Mouse (Mus musculus) heart, adult 8-10 months (tissue): ENCODE measurements around the gene Gm14085. TPM values are rescaled to one million over a fixed set of nuclear protein-coding genes. Genes with fewer than 3 reads are reported as not detected.
"Not testable (repeated sequence)": the region's sequence is repeated elsewhere in the genome, so short reads cannot be mapped to it uniquely, and the experiment has no call there.

Source experiments
- DNase-seq: peaks from one replicate; pipeline ENCODE4 v3.0.0; 2022; ENCODE audit warnings: low spot score
- total RNA-seq, 4 experiments: library from RNA; stranded (reverse); gene quantifications; 2 replicates each; pipeline ENCODE4 v1.2.4; 2022

The Gm14085 gene
- under 1 TPM; 0.34 to 0.72 (median 0.61) TPM for total RNA-seq

DNA sequence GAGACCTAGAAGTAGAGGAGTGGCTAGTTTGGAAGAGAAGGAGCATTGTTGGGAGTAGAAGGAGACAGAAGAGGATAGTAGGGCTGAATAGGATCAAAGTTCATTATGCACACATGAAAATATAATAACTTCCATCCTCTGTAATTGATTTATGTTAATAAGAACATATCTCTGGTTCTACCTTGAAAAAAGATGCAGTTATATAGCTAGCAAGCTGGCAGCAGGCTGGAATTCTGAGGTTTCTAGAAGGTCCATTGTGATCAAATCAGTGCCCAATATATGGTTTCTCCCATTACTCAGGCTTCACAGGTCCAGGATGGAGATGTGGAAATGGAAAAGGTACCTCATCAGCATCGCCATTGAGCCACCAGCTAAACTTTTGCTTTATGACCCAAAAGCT, at the start of gene Gm14085:
Gm14085 (plus strand) TSS at position 301 of the 400 bp plus-strand sequence.
- no peak for DNase-seq

DNA sequence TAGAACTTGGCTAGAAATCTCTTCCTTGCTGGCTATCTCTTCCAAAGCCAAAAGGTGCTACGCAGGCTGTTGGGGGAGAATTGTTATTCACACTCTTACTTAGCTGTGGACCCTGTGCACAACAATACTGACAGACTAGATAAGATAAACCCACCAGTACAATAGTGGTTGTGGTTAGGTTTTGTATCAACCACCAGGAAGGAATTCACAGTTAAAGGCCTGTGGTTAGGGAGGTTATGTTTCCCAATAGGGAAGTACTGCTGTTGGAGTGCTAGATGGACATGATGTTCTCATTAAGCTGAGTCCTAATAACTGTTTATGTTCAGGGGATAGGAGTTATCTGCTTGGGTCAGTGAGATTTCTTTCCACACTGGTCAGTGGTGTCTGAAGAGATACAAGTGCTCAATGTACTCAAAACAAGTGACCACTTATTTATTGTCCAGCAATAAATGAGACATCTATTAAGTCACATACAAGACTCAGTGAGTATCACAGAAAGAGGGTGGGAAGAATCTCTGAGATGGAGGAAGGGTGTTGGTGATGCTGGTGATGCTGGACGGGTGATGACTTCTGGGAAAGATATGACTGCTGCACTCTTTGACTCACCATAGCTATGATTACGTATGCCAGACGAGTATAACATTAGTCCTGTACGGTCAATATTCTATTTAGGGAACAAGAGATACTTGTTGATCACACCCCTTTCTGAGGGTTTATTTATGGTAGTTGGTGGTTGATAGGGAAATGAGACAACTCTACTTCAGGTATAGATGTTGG, 45.8 kb upstream of the Gm14085 start:
- not testable (repeated sequence) for DNase-seq

DNA sequence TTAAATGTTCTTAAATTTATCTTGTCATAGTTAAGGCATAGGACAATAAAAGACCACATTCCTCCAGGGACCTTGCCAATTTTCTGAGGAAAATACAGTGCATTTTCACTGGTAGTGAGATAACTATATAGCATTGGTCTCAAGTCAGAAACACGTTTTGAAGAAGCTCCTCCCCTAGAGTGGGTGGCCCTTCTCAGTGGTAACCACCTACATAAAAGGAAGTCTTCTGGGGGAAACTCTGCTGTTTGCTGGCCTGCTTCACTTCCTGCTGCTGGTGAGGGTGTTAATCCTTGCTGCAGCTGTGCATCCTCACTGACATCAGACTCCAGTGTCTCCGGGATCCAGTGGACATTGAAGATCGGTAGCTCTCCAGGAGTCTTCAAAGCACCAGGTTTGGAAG, 44.2 kb upstream of the Gm14085 start:
- peak; percentile 45 for DNase-seq

DNA sequence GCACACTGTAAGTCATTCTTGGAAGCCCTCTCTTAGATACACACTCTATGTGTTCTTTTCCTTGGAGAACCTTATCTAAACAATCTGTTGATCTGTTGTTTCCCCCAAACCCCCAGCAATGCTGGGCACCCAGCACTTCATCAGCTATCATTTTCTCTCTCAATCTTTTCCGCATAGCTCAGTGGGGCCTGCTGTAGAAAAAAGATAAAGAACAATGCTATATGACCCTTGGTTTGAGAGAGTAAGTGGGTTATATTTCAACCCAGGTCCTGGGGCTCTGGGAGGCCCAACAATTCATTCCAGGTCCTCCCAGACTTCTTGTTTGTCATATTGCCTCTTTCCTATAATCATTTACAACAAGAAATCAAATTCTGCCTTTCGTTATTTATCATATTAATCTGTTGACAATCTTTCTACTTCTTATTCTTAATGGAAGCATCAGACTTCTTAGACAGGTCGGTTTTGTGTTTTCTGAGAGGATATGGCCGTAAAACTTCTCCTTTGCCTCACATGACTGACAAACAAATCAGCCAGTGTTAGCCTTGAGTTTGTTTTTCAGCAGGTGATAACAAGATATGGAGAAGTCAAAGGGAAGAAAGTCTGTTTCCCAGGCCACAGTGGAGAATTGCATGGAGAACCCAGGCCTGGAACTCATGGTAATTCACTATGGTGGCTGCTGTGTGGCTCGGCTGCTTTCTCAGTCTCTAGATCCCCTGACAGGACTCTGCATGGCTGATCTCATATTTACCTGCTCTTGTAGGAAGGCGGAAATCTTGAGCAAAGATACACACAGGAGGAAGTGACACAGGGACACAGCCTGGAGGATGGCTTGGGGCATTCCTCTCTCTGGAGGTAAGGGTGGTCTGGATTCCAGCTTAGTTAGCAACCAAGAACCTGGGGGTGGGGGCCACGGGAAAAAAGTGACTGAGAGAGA, 43.5 kb upstream of the Gm14085 start:
- no peak for DNase-seq

DNA sequence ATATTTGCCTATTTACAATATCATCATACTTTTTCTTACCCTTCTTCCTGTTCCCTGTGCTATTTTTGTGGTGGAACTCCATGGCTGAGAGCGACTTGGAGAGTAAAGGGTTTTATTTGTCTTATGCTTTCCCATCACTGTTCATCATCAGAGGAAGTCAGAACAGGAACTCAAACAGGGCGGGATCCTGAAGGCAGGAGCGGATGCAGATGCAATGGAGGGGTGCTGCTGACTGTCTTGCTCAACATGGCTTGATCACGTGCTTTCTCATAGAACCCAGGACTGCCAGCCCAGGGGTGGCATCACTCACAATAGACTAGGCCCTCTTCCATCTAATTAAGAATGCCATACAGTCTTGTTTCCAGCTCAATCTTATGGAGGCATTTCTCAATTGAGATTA, 34.4 kb upstream of the Gm14085 start:
- no peak for DNase-seq

DNA sequence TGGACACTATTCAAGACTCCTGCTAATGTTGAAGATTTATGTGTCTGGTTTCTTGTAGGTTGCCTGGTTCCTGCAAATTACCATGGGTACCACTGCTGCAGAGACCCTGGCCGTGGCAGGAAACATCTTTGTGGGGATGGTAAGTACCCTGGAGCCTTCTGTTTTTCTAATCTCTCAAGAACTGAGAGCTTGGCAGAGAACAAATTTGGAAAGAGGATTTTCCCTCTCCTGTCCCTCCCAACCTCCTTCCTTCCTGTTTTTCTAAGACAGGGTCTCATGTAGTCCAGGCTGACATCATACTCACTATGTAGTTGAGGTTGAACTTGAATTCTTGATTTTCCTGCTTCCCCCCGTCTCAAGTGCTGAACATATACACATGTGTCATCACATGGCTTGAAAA, 32.3 kb upstream of the Gm14085 start:
- peak; percentile 49 for DNase-seq

DNA sequence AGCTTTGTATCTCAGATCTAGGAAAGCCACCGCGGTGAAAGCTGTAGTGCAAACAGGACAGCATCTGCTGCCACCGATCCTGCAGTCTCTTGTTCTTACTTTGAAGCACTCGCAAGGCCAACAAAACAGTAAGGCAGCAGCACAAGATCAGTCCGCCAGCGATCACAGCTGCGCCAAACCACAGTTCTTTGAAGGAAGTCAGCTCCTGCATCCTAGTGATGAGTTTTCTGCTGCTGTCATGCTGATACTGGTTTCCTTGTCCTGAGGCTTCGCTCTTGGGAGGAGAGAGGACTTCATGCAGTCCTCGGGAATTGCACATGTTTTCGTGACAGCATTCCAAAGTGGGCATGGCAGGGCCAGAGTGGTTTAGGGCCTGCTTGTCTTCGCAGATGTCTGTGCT, 17.8 kb upstream of the Gm14085 start:
- DNase-seq: no peak

DNA sequence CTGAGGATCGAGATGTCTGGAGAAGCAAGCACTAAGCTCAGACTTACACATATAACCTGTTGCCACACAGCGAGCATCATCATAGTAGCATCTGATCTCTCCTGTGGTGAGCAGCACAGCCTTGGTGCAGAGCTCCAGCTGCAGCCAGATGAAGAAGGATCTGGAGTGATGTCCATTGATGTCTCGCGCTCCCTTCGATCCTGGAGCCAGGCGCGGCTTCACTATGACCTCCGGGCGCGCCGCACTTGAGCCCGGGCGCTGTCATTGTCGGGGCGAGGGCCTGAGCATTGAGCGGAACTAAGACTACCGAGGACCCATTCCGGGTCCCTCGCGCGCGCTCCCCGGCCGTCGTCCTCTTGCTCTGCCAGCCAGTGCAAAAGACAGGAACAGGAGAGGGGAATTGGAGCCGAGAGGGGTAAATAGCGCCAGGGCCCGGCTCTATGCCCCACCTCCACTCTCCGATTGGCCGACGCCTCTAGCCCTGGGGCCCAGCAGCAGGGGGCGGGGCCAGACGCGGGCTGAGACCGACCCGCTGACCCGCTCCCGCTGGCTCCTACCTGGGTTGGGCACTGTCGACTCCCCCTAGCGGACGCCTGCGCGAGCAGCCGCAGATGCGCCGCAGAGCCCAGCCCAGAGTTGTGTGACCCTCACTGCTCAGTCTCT, 17.3 kb upstream of the Gm14085 start:
- peak; percentile 91 for DNase-seq

DNA sequence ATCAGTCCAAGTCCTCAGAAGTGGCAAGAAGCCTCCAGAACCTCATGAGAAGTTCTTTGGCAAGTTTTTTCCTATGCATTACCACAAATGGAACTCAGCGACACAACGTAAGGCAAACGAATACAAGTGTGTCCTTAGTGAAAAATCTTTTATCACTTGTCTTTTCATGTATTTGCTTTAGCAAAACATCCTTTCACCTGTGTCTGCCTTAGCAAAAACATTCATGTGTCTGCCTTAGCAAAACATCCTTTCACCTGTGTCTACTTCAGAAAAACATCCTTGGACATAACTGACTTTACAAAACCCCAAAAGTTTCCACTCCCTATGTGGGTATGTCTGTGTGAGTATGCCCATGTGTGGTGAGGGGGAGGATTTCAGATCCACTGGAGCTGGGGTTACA, 15.5 kb upstream of the Gm14085 start:
- no peak for DNase-seq

DNA sequence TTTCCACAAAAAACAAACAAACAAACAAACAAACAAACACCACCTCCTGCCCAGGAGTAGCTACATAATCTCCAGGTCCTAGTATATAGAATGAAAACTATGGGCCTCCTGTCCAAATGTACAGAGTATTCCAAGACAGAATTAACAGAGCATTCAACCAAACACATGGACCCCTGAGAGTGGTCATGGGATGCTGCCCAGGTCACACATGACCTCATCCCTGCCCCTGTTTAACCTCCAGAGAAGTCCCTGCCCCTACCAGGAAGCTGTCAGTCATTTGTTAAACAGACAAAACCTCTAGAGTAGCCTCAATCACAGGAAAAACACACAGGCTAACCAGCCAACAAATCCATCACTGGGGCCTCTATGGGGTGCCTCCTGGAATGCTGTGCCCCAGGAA, 8.2 kb upstream of the Gm14085 start:
- DNase-seq: no peak

DNA sequence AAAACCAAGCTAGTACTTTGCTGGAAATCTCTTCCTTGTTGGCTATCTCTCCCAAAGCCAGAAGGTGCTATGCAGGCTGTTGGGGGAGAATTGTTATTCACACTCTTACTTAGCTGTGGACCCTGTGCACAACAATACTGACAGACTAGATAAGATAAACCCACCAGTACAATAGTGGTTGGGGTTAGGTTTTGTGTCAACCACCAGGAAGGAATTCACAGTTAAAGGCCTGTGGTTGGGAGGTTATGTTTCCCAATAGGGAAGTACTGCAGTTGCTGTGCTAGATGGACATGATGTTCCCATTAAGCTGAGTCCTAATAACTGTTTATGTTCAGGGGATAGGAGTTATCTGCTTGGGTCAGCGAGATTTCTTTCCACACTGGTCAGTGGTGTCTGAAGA, 954 bp upstream of the Gm14085 start:
- DNase-seq: not testable (repeated sequence)

DNA sequence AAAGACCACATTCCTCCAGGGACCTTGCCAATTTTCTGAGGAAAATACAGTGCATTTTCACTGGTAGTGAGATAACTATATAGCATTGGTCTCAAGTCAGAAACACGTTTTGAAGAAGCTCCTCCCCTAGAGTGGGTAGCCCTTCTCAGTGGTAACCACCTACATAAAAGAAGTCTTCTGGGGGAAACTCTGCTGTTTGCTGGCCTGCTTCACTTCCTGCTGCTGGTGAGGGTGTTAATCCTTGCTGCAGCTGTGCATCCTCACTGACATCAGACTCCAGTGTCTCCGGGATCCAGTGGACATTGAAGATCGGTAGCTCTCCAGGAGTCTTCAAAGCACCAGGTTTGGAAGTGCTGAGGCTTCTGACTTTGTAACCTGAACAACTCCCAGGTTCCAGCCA, 913 bp downstream of the Gm14085 start:
- DNase-seq: not testable (repeated sequence)

DNA sequence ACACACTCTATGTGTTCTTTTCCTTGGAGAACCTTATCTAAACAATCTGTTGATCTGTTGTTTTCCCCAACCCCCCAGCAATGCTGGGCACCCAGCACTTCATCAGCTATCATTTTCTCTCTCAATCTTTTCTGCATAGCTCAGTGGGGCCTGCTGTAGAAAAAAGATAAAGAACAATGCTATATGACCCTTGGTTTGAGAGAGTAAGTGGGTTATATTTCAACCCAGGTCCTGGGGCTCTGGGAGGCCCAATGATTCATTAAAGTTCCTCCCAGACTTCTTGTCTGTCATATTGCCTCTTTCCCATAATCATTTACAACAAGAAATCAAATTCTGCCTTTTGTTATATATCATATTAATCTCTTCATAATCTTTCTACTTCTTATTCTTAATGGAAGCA, 1.4 kb downstream of the Gm14085 start:
- not testable (repeated sequence) for DNase-seq

DNA sequence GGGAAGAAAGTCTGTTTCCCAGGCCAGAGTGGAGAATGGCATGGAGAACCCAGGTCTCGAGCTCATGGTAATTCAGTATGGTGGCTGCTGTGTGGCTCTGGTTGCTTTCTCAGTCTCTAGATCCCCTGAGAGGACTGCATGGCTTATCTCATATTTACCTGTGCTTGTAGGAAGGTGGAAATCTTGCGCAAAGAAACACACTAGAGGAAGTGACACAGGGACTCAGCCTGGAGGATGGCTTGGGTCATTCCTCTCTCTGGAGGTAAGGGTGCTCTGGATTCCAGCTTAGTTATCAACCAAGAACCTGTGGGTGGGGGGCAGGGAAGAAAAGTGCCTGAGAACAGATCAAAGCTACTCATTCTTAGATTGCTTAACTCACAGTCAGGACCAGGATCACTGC, 1.9 kb downstream of the Gm14085 start:
- DNase-seq: no peak

DNA sequence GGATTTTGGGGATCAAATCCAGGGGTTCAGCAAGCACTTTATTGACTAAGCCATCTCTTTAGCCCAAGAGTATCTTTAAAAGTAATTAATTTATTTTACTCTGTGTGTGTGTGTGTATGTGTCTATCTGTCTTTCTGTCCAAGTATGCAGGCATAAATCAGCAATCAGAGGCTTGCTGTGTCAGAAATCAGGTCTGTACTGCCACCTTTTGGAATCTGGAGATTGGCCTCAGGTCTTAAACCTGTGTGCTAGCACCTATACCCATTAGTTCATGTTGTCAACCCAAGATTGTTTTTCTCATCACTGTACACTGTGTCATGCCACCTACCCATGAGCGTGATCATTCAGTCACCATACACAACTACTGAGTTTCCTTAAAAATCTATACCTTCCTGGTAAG, 45.0 kb downstream of the Gm14085 start:
- peak; percentile 1 for DNase-seq

DNA sequence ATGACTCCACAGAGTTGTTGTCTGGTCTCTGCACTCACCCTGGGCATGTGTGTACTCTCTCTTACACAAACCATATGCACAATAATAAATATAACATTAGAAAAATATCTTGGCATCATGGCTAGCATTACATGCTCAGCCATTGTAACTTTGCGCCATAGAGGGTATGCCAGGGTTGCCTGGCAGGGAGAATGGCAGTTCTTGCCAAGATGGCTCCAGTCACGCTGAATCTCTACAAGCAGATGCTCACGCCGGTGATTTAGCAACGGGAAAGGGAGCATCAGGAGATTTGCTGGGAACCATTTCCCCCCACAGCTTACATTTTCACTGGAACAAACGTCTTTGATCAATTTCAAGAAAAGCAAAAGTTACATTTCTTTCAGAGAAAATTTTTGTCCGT, 46.5 kb downstream of the Gm14085 start:
- DNase-seq: no peak

DNA sequence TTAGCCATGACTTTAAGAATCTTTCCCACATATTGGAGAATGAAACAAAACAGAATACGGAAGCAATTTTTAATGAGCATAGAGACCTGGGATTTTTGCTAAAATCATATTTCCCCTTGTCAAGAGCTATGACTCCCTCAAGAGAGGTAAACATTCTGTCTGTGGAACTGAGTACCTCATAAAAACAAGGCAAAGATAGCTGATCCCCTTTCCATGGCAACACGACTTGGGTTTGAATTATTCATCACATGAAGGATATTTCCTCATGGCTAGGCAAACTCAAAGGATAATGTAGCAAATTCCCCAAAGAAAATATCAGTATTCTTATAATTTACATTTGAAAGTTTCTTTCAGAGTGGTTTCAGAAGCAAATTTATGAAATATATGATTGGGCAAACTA, 47.0 kb downstream of the Gm14085 start:
- no peak for DNase-seq

DNA sequence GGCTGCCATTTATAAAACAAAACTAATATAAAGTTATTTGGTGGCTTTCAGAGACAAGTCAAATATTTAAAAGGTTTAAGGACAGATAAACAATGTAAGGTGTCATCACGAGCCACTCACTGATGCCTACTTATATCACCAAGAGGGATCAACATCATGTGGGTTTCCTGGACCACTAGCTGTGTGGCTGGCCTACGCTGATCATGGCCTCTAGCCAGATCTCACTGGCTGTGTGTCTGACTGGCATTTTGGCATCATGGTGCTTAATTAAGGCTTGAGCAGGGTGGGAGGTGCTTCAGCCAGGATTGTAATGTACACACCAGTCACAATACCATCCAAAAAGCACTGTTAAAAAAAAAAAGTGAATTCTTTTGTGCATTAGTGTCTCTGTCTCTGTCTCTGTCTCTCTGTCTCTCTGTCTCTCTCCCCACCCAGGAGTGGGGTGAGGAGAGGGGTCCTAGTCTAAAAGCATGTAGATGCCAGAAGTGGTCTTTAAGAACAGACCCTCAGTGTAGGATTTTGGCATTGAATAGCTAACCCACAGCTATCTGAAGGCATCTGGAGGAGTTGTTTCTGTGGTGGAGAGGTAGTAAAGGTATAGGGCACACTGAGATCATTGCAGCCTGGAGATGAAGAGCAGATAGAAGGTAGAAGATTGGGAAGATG, 47.5 kb downstream of the Gm14085 start:
- DNase-seq: no peak

DNA sequence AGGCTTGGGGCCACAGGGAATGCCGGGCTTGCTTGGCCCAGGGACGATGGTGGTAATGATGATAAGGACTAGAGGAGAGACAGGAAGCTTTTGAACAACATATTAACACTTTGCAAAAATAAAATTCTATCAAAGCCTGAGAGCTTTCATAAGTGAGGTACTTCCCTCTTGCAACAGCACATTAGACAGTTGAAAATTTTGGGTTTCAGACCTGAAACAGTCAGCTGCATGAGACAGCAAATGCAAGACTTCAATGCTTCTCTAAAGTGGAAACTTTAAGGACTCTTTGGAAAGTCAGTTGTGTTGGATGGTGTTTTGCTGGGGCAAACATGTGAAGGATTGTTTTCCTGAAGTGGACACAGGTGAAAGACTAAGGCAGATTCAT, 48.1 kb downstream of the Gm14085 start:
- no peak for DNase-seq

DNA sequence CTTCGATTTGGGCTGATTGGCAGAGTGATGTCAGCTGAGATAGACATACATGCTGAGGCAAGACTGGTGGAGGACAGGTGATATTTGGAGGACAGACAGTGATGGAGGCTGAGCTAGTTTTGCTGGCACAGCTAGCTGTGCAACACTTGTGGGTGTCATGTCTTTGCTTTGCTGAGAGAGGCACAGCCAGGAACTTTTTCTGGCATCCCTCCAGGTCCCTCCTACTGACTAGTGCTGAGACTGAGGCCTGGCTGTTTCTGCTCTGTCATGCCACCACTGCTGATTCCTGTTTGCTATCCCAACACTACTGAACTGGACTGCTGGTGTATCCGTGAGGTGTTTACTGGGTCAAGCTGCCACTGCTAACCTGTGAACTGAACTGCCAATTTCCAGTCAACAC, 48.6 kb downstream of the Gm14085 start:
- no peak for DNase-seq

DNA sequence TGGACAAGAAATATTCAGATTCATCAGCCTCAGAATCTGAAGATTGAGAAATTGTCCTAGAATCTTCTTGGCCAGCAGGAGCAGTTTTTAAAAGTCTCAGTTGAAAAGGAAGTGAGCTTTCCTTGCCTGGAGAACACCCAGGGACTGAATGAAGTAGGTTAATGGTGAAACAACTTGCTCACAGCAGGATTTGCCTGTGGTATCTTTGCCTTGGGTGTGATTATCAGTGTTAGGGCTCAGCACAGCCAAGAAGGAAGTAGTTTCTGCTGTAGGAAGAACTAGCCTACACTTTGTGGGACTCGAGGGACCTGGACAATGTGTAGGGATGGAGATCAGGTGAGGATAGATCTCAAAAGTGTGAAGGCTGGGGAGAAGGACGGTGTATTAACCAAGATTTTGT, 49.9 kb downstream of the Gm14085 start:
- no peak for DNase-seq

DNA sequence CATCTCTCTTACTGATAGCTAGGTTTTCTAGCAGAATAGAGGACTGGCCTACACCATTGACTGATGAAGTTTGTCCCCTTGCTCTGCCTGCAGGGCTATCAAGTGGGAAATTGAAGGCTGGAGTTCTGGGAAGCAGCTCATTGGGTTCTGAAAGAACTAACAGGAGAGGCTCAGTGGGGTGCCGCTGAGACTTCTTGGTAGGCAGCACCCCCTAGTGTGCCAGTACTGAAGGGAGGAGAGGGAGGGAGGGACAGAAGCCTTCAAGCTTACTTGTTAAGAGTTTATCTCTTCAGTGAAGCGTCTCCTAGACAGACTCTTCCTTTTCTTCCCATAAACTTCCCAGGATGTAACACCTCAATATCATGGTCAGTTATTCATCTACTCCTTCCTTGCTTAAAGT, 73.6 kb downstream of the Gm14085 start:
- DNase-seq: no peak
